Mouse (Mus musculus) testis, postnatal 14 days (tissue): ENCODE results near the gene Gm21891.
"Not testable (repeated sequence)": the region's sequence is repeated elsewhere in the genome, so short reads cannot be mapped to it uniquely, and the experiment has no call there.

ENCODE experiments used
- DNase-seq: peaks from one replicate; pipeline ENCODE4 v3.0.0; 2021; ENCODE audit warnings: low spot score

The Gm21891 gene

GRCm38 (mm10) chrY:13133392-13133791 lies at the start of gene Gm21891:
Gene Gm21891 (minus strand): TSS chrY:13133492.
- not testable (repeated sequence) for DNase-seq

GRCm38 (mm10) chrY:13161668-13162067 lies 28.4 kb upstream of the Gm21891 start, which contains the start of gene Gm21425:
Gene Gm21425 (plus strand): TSS chrY:13161968.
- not testable (repeated sequence) for DNase-seq
